Mouse (Mus musculus) forebrain, embryonic 11.5 days (tissue): ENCODE data around the gene Tspan33. TPM values are rescaled to one million over a fixed set of nuclear protein-coding genes. Genes with fewer than 3 reads are reported as not detected.
"Not testable (repeated sequence)": the region's sequence is repeated elsewhere in the genome, so short reads cannot be mapped to it uniquely, and the experiment has no call there.

Experiments used
- ATAC-seq: fragments of 200-750 bp; cut with Nextera tagmentation; replicated peaks from 2 replicates; pipeline ENCODE4 v1.8.0; 2017; ENCODE audit warnings: moderate TSS enrichment; ENCODE audit not compliant: low FRiP score
- DNase-seq: peaks from one replicate; pipeline ENCODE4 v3.0.0-alpha.2; 2017; ENCODE audit warnings: low spot score
- H3K27ac ChIP-seq: fragments of 300-500 bp; sonication (generic); 2 replicates; pipeline ENCODE4 v1.5.1; 2014; ENCODE audit warnings: low read depth, low read length
- H3K27me3 ChIP-seq: fragments of 300-500 bp; sonication (generic); 2 replicates; pipeline ENCODE4 v1.6.1; 2014; ENCODE audit warnings: mild to moderate bottlenecking, low read length, mixed read lengths; ENCODE audit not compliant: control insufficient read depth, insufficient read depth
- H3K36me3 ChIP-seq: fragments of 300-500 bp; sonication (generic); 2 replicates; pipeline ENCODE4 v1.6.1; 2014; ENCODE audit warnings: mild to moderate bottlenecking, low read length, moderate library complexity, mixed read lengths; ENCODE audit not compliant: control insufficient read depth, insufficient read depth
- H3K4me1 ChIP-seq: fragments of 300-500 bp; sonication (generic); replicated peaks from 2 replicates; pipeline ENCODE4 v1.6.1; 2014; ENCODE audit warnings: low read length, mixed read lengths; ENCODE audit not compliant: control insufficient read depth, insufficient read depth
- H3K4me2 ChIP-seq: fragments of 300-500 bp; sonication (generic); 2 replicates; pipeline ENCODE4 v1.6.1; 2014; ENCODE audit warnings: low read depth, mild to moderate bottlenecking, low read length, moderate library complexity, mixed read lengths; ENCODE audit not compliant: severe bottlenecking
- H3K4me3 ChIP-seq: fragments of 300-500 bp; sonication (generic); 2 replicates; pipeline ENCODE4 v1.5.1; 2014; ENCODE audit warnings: low read depth, low read length
- H3K9ac ChIP-seq: fragments of 300-500 bp; sonication (generic); 2 replicates; pipeline ENCODE4 v1.6.1; 2014; ENCODE audit warnings: low read length
- H3K9me3 ChIP-seq: fragments of 300-500 bp; sonication (generic); 2 replicates; pipeline ENCODE4 v1.6.1; 2016; ENCODE audit warnings: low read length, mixed read lengths; ENCODE audit not compliant: control insufficient read depth
- WGBS: fragments of 180-500 bp; shearing (Covaris S2); extraction: QIAGEN DNeasy Blood & Tissue Kit; methylation state at CpG from one replicate; pipeline ENCODE4 v1.1.7; 2014; 5-methylcytosine and 5-hydroxymethylcytosine counted together
- polyA plus RNA-seq: library from polyadenylated mRNA; unstranded; fragments of >200 nt; fragmentation: Nextera tagmentation; extraction: Ambion mirVana; gene quantifications from 2 replicates; pipeline ENCODE4 v1.2.1, GENCODE M21; 2014

Gene Tspan33
- polyA plus RNA-seq, 1 experiment from 2014 or later, result 7.4 TPM

DNA sequence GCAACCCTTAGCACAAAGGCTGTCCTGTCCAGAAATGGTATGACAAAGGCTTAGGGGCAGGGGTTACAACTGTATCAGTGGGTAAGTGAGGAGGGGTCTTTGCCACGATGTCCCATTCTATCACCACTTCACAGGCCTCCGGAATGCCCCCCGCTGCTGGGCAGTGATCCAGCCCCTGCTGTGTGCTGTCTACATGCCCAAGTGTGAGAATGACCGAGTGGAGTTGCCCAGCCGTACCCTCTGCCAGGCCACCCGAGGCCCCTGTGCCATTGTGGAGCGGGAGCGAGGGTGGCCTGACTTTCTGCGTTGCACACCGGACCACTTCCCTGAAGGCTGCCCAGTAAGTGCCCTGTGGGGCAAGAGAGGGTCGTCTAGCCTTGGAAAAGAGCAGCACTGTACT lies 59.3 kb downstream of the Tspan33 start:
- H3K4me3 ChIP-seq, result no peak overlapping the region
- no peak overlapping the region for H3K4me2 ChIP-seq
- H3K27ac ChIP-seq, result no peak overlapping the region
- no peak for DNase-seq
- H3K4me1 ChIP-seq, result no peaks in the 10 kb centered on the region
- H3K27me3 ChIP-seq, result no peaks in the 10 kb centered on the region
- WGBS, result 91% methylated on average over 11 of the region's 11 CpGs
- no peak for ATAC-seq
- H3K36me3 ChIP-seq, result peaks cover 8% of the 10 kb centered on the region
- peaks cover 5% of the 10 kb centered on the region for H3K9me3 ChIP-seq
- no peak overlapping the region for H3K9ac ChIP-seq

DNA sequence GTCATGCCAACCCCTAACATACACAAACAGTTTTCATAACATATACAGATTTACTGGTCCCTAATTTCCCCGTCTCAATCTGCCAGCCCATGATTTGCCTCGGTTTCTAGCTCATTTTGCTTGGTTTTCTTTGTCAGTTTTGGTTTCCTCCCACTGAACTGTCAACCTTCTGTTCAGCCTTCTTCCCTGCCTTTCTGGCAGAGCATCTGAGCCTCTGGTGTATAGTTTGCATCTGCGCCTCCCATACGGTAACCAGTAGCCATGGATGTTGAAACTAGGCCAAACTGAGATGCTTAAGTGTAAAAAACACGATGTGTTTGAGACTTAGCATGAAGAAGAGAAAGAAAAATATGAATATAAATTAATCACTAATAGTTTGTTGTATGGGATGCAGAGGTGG lies 62.0 kb downstream of the Tspan33 start:
- Histone ChIP-seq H3K27ac (no peak overlapping the region), H3K4me2 (no peak overlapping the region), H3K9me3 (no peaks in the 10 kb centered on the region), H3K27me3 (no peaks in the 10 kb centered on the region), H3K9ac (no peak overlapping the region), H3K4me3 (no peak overlapping the region), H3K36me3 (peaks cover 13% of the 10 kb centered on the region), H3K4me1 (no peaks in the 10 kb centered on the region)
- DNase-seq, result no peak
- WGBS, result 93% methylated on average over 5 of the region's 5 CpGs
- ATAC-seq, result no peak

DNA sequence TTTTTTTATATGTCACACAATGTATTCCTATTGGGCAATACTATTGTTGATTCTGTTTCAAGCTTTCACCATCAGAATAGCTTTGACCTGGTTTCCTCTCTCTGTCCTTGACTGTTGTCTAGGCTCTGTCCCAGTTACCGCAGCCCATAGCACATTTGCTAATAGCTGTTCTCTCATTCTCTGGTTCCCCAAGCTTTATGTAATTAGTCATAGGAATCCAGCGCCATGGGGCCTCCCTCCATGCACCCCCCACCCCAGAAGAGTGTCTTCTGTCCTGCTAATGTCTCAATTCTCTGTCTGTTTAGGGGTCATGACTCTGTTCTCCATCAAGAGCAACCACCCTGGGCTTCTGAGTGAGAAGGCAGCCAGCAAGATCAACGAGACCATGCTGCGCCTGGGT lies 62.5 kb downstream of the Tspan33 start:
- Histone ChIP-seq H3K4me3 (no peak overlapping the region), H3K27me3 (no peaks in the 10 kb centered on the region), H3K4me1 (no peaks in the 10 kb centered on the region), H3K27ac (no peak overlapping the region), H3K36me3 (peaks cover 13% of the 10 kb centered on the region), H3K9ac (no peak overlapping the region), H3K9me3 (no peaks in the 10 kb centered on the region), H3K4me2 (no peak overlapping the region)
- WGBS, result 92% methylated on average over 4 of the region's 4 CpGs
- ATAC-seq, result no peak
- no peak for DNase-seq

DNA sequence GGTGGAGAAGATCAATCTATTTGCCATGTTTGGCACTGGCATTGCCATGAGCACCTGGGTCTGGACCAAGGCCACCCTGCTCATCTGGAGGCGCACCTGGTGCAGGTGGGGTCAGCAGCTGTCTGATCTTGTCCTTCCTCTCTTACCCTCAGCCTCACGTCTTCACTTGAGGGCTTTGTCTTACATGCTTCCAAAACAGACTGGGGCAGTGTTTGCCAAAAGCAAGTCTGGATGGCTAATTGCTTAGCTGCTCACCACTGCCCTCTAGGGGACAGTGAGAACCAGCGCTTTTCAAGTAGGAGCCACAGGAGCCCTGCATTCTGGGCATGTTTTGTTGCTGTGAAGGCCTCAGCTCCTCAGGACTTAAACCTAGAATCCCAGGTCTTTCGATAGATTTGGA lies 64.4 kb downstream of the Tspan33 start:
- H3K4me2 ChIP-seq, result no peak overlapping the region
- no peak overlapping the region for H3K9ac ChIP-seq
- H3K9me3 ChIP-seq, result no peaks in the 10 kb centered on the region
- no peaks in the 10 kb centered on the region for H3K4me1 ChIP-seq
- H3K27ac ChIP-seq, result no peak overlapping the region
- DNase-seq, result peak; percentile 85
- H3K27me3 ChIP-seq, result no peaks in the 10 kb centered on the region
- WGBS, result 38% methylated on average over 4 of the region's 4 CpGs
- peak; percentile 46; the same call in 1 of the 2 replicates for ATAC-seq
- peaks cover 13% of the 10 kb centered on the region for H3K36me3 ChIP-seq
- no peak overlapping the region for H3K4me3 ChIP-seq

DNA sequence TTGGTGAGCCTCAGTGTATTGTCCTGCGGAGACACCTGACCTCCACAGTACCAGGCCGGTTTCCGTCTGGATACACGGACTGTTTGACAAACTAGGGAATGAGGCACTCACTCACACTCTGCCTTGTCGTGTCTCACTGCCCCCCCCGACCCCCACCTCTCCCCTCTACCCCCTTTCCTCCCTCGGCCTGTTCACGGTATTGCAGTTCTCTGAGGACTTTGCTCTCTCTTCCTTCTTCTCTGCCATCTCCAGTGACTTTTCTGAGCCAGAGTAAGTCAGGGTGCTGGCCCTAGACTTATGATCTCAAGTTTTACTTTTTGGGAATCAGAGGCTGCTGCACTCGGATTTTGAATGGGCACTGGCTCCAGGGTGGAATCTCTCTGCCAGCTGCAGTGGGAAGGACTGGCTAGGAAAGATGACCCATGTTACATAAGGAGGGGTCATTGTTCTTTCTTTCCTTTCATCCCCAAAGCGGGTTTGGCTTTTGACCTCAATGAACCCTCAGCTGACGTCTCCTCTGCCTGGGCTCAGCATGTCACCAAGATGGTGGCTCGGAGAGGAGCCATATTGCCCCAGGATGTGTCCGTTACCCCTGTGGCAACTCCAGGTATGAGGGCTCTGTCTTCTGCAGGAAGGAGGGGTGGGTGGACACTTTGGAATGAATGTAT lies 65.1 kb downstream of the Tspan33 start:
- DNase-seq (no peak), ATAC-seq (no peak)
- Histone ChIP-seq H3K4me1 (no peaks in the 10 kb centered on the region), H3K27me3 (no peaks in the 10 kb centered on the region), H3K36me3 (peaks cover 13% of the 10 kb centered on the region), H3K27ac (no peak overlapping the region), H3K4me3 (no peak overlapping the region), H3K4me2 (no peak overlapping the region), H3K9me3 (no peaks in the 10 kb centered on the region), H3K9ac (no peak overlapping the region)
- WGBS, result 85% methylated on average over 13 of the region's 13 CpGs

DNA sequence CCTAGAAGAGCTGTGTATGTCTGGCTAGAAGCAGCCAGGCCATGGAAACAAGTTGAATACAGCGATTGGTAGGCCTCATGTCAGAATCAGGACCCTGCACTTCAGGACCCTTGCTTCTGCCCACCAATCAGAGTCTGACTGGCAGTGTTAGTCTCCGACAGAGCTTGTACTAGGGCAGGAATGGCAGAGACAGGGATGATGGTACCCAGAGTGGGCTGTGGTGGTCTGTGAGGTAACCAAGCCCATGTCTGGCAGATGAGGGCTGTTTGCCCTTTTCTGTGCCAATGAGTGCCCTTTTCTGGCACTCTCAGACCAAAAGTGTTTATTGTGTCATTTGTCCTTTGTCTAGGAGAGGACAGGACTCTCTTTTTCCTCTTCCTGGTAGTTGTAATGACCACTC lies 66.4 kb downstream of the Tspan33 start:
- not testable (repeated sequence) for H3K4me2 ChIP-seq, H3K4me3 ChIP-seq, H3K4me1 ChIP-seq, H3K27me3 ChIP-seq, H3K9ac ChIP-seq, ATAC-seq, H3K27ac ChIP-seq, DNase-seq, H3K9me3 ChIP-seq
- WGBS, result 100% methylated on average over 2 of the region's 2 CpGs
- peaks cover 13% of the 10 kb centered on the region for H3K36me3 ChIP-seq

DNA sequence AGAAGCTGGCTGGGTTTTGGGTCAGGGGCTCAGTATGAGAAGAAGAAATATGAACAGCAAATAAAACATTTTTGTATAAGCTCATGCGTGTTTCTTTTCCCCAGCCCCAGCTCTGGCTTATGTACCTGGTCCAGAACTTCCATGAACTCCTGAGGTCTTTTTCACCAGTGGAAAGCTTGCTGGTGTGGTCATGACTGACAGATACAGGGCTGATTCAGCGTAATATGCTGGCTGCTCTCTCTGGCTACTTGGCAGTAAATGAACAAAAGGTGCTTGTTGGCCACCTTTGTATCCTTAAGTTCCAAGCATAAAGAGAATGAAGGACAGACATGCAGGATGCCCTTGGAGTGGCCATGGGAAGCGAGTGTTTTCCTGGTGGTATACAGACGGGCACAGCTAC lies 67.3 kb downstream of the Tspan33 start:
- 90% methylated on average over 4 of the region's 4 CpGs for WGBS
- no peak overlapping the region for H3K4me3 ChIP-seq
- peaks cover 13% of the 10 kb centered on the region for H3K36me3 ChIP-seq
- no peak overlapping the region for H3K4me2 ChIP-seq
- H3K27ac ChIP-seq, result no peak overlapping the region
- no peaks in the 10 kb centered on the region for H3K9me3 ChIP-seq
- H3K4me1 ChIP-seq, result no peaks in the 10 kb centered on the region
- no peak for ATAC-seq
- no peak for DNase-seq
- no peaks in the 10 kb centered on the region for H3K27me3 ChIP-seq
- H3K9ac ChIP-seq, result no peak overlapping the region

DNA sequence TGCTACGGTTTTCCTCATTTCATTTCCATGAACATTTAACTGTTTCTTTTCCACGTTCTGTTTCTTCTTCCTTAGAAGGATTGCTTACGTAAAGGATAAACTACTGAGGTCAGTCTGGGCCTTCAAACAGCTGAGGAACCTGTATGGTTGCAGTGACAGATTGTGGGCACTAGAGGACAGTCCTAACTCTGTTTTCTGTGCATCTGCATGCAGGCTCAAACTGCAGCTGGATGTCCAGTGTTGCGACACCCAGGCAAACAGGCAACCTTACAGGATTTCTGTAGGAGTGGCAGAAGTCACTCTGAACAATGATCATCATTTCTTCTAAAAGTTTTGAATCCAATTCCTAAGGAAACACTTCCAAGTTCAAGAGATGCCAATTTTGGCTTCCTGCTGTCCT lies 68.5 kb downstream of the Tspan33 start:
- Histone ChIP-seq H3K27me3 (no peaks in the 10 kb centered on the region), H3K9ac (no peak overlapping the region), H3K4me1 (no peaks in the 10 kb centered on the region), H3K4me2 (no peak overlapping the region), H3K4me3 (no peak overlapping the region), H3K27ac (no peak overlapping the region), H3K36me3 (peaks cover 5% of the 10 kb centered on the region; the same call in 1 of the 2 replicates), H3K9me3 (no peaks in the 10 kb centered on the region)
- ATAC-seq (0 out of 2 replicates have a peak, but pooled peaks have one; percentile 39), DNase-seq (peak; percentile 59)
- WGBS, result 61% methylated on average over 4 of the region's 4 CpGs

DNA sequence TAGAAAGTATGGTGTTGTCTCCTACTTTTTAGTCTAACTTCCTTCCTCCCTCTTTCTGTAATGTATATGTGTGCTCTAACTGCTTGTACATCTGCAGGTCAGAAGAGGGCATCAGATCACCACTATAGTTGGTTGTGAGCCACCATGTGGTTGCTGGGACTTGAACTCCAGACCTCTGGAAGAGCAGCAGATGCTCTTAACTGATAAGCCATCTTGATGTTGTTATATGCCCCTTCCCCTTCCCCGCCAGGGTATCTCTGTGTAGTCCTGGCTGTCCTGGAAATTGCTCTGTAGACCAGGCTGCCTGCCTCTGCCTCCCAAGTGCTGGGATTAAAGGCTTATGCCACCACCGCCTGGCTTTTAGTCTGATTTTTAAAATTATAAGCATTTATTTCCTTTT lies 72.9 kb downstream of the Tspan33 start:
- H3K4me2 ChIP-seq, result no peak overlapping the region
- H3K27me3 ChIP-seq, result no peaks in the 10 kb centered on the region
- H3K36me3 ChIP-seq, result no peaks in the 10 kb centered on the region
- no peak overlapping the region for H3K9ac ChIP-seq
- DNase-seq (no peak), ATAC-seq (no peak)
- peaks cover 3% of the 10 kb centered on the region; the same call in 1 of the 2 replicates for H3K4me1 ChIP-seq
- H3K27ac ChIP-seq, result no peak overlapping the region
- H3K4me3 ChIP-seq, result no peak overlapping the region
- WGBS, result 88% methylated on average over 2 of the region's 2 CpGs
- no peaks in the 10 kb centered on the region for H3K9me3 ChIP-seq
